Mouse (Mus musculus) lung, postnatal 0 days (tissue): ENCODE measurements around the gene Arid2.
"Not testable (repeated sequence)": the region's sequence is repeated elsewhere in the genome, so short reads cannot be mapped to it uniquely, and the experiment has no call there.

Experiments
- CTCF ChIP-seq: IDR thresholded peaks from 2 replicates; pipeline ENCODE4 v1.5.1; 2016; ENCODE audit warnings: antibody characterized with exemption, mild to moderate bottlenecking
- EP300 ChIP-seq: IDR thresholded peaks from 2 replicates; pipeline ENCODE4 v1.6.1; 2016; ENCODE audit warnings: antibody characterized with exemption, mild to moderate bottlenecking, control low read depth

- TF ChIP-seq CTCF, EP300: not testable (repeated sequence)
These were observed 42.6 kb upstream of the Arid2 start for GRCm38 (mm10) chr15:96244715-96245114.
